Mouse (Mus musculus) retina, postnatal 7 days (tissue): ENCODE measurements around the gene Tgif2lx2.
"Not testable (repeated sequence)": the region's sequence is repeated elsewhere in the genome, so short reads cannot be mapped to it uniquely, and the experiment has no call there.

Source experiments
- DNase-seq: peaks from one replicate; pipeline ENCODE4 v3.0.0-alpha.2; 2012; ENCODE audit warnings: low read depth, low spot score

Gene Tgif2lx2

GRCm38 (mm10) chrX:118426927-118427326 is at the start of gene Tgif2lx2:
Gene Tgif2lx2 (plus strand): TSS chrX:118427227.
- not testable (repeated sequence) for DNase-seq
